Mouse (Mus musculus): ENCODE data around the gene Myh7b. TPM values are rescaled to one million over a fixed set of nuclear protein-coding genes. Genes with fewer than 3 reads are reported as not detected.

Myh7b gene
- total RNA-seq, 2 experiments from 2014 or later, result not detected

- ATAC-seq (replicated peaks; ENCODE audit: low FRiP score, low TSS enrichment, poor library complexity, severe bottlenecking), result no peak
Measured at GRCm38 (mm10) chr2:155630590-155631416, 19.8 kb downstream of the Myh7b start.

DNA sequence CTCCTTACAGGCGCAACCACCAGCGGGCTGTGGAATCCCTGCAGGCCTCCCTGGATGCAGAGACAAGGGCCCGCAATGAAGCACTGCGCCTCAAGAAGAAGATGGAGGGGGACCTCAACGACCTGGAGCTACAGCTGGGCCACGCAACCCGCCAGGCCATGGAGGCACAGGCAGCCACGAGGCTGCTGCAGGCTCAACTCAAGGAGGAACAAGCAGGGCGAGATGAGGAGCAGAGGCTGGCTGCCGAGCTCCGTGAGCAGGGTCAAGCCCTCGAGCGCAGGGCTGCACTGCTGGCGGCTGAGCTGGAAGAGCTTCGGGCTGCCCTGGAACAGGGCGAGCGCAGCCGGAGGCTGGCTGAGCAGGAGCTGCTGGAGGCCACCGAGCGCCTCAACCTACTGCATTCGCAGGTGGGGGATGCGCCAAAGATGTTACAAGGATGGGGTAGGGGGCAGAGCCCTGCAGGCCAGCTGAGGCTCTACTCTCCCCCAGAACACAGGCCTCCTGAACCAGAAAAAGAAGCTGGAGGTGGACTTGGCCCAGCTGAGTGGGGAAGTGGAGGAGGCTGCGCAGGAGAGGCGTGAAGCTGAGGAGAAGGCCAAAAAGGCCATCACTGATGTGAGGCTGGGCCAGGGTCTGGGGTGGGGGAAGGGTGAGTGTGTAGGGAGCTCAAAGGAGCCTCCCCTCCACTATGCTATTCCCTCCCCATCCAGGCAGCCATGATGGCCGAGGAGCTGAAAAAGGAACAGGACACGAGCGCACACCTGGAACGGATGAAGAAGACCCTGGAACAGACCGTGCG lies 21.3 kb downstream of the Myh7b start:
- ATAC-seq (replicated peaks; ENCODE audit: low FRiP score, low TSS enrichment, poor library complexity, severe bottlenecking), result no peak

- no peak for ATAC-seq (replicated peaks; ENCODE audit: low FRiP score, low TSS enrichment, poor library complexity, severe bottlenecking)
Measured at GRCm38 (mm10) chr2:155633121-155633520, 22.1 kb downstream of the Myh7b start.

DNA sequence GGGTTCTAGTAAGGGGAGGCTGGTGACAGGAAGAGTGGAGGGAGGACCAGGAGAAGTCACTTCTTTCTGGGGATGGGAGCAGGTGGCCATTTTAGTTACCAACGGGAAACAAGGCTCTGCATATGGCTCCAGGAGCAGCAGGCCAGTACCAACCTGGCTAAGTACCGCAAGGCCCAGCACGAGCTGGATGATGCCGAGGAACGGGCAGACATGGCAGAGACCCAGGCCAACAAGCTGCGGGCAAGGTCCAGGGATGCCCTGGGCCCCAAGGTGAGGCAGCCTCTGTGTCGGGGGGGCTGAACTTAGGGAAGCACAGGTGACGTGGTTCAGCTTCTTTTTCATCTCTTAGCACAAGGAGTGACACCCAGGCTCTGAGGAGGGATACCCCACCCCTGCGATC lies 22.7 kb downstream of the Myh7b start:
- ATAC-seq (replicated peaks; ENCODE audit: low FRiP score, low TSS enrichment, poor library complexity, severe bottlenecking), result no peak

GRCm38 (mm10) chr2:155634562-155634961 lies 23.6 kb downstream of the Myh7b start:
- no peak for ATAC-seq (replicated peaks; ENCODE audit: low FRiP score, low TSS enrichment, poor library complexity, severe bottlenecking)

DNA sequence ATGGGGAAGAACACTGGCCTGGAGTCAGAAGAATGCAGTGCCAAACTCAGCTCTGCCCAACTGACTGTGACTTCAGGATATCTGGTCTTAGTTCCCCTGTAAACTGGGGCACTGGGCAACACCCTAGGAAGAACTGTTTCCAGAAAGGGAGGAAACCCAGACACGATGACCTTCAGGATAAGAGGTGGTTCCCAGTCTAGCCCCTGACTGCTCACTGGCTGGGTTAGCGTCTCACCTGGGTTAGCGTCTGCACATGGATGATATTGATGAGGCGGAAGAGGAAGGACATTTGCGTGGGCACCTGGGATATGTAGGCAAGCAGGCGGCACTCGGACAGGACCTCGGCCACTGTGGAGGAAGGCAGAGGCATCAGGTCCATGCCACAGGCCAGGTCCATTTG lies 24.9 kb downstream of the Myh7b start:
- no peak for ATAC-seq (replicated peaks; ENCODE audit: low FRiP score, low TSS enrichment, poor library complexity, severe bottlenecking)

DNA sequence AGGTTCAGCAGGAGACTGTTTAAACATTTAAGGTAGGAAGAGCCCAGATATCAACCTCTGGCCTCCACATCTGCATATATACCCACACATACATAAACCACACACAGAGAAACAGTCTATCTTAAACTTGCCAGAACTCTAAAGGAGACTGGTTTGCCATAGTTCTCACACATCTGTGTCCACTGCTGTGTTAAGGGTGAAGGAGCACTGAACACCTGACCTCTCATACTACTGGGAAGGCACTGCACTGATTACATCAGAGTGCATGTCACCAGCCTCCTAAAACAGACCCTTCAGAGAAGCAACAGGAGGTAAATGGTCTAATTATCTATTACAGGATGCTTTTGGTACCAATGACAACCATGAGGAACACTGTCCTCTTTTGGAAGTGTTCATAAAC lies 25.9 kb downstream of the Myh7b start:
- ATAC-seq (replicated peaks; ENCODE audit: low FRiP score, low TSS enrichment, poor library complexity, severe bottlenecking), result no peak

DNA sequence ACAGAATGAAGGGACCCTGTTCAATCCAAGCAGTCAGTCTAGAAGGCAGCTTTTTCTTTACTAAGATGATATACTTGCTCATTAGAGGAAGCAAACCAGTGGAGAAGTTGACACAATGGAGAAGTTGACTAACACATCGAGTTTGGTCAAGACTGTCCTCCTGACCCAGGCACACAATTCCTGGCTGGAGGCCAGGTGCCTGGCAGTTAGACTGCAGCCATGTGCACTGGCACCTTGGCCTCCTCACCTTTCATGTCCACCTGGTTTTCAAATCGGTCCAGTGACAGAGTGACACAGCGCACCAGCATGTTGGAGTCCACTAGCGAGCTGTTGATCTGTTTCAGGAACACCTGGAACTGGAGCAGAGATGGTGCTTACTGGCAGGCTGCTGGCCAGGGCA lies 26.4 kb downstream of the Myh7b start:
- no peak for ATAC-seq (replicated peaks; ENCODE audit: low FRiP score, low TSS enrichment, poor library complexity, severe bottlenecking)

DNA sequence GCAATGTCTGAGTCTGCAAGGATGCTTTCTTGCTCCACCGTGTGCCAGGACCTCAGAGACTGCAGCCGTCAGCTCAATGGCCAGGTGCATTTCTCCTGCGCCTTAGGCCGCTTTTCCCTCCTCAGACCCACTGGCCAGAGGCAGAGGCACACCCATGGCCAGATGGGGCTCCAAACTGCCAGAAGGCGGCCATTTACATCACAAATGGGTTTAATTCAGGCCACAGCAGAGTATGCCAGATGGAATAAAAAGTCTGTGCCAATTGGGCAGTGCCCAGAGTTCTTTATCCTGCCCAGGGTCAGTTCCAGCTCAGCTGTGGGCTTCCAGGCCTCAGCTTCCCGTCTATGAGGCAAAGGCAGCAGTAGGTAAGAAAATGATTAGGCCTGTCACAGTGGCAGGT lies 29.6 kb downstream of the Myh7b start:
- ATAC-seq (replicated peaks; ENCODE audit: low FRiP score, low TSS enrichment, poor library complexity, severe bottlenecking), result no peak

- ATAC-seq (replicated peaks; ENCODE audit: low FRiP score, low TSS enrichment, poor library complexity, severe bottlenecking), result no peak
Measured at GRCm38 (mm10) chr2:155641540-155642472, 30.8 kb downstream of the Myh7b start.

- ATAC-seq (replicated peaks; ENCODE audit: low FRiP score, low TSS enrichment, poor library complexity, severe bottlenecking), result no peak
Measured at GRCm38 (mm10) chr2:155645746-155646145, 34.7 kb downstream of the Myh7b start.

- ATAC-seq (replicated peaks; ENCODE audit: low FRiP score, low TSS enrichment, poor library complexity, severe bottlenecking), result no peak
Measured at GRCm38 (mm10) chr2:155652618-155653017, 41.6 kb downstream of the Myh7b start.

DNA sequence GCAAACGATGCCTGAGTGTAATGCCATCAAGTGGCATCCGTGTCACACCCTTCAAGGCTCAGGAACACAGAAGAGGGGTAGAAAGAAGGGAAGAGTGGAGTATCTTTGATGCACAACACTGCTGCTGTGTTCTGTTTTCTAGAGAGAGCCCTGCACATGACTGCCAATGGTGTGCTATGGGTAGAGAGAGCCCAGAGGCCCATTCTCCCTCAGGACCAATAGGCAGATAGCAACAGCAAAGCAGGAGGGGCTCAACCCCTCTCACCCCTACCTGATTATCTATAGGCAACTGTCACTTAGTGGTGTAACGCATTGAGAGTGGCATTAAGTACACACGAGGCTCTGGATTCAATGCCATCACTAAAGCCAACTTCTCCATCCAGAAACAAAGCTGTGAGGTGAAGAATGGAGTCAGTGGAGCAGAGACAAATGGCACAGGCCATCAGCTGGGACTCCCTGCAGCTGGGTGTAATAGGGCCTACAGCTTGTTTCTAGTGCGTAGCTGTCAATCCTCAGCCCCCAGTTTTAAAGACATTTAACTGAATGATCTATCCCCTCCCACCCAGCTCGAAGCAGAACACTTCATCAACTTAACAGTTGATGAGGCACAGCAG lies 44.9 kb downstream of the Myh7b start:
- no peak for ATAC-seq (replicated peaks; ENCODE audit: low FRiP score, low TSS enrichment, poor library complexity, severe bottlenecking)

- no peak for ATAC-seq (replicated peaks; ENCODE audit: low FRiP score, low TSS enrichment, poor library complexity, severe bottlenecking)
Measured at GRCm38 (mm10) chr2:155662390-155662789, 51.4 kb downstream of the Myh7b start.

GRCm38 (mm10) chr2:155663097-155663496 lies 52.1 kb downstream of the Myh7b start:
- peak; percentile 78 for ATAC-seq (replicated peaks; ENCODE audit: low FRiP score, low TSS enrichment, poor library complexity, severe bottlenecking)

GRCm38 (mm10) chr2:155663910-155664460 lies 53.0 kb downstream of the Myh7b start:
- 0 out of 2 replicates have a peak, but pooled peaks have one; percentile 36 for ATAC-seq (replicated peaks; ENCODE audit: low FRiP score, low TSS enrichment, poor library complexity, severe bottlenecking)

DNA sequence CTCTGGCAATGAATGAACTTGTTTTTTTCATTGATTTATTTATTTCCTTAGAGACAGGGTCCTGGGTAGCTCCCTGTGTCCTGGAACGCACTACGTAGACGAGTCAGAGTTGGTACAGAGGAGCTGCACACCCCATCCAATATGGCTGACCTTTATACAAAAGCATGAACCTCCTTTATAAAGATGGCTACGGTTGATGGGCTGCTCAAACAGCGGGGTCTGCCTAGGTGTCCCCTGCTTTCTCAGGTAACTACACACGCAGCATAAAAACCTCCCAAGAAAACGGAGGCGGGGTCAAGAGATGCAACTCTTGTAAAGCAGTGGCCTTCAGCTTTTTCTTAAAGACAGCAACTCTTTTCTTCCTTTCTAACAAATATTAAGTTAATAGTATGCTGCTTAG lies 56.9 kb downstream of the Myh7b start:
- ATAC-seq (replicated peaks; ENCODE audit: low FRiP score, low TSS enrichment, poor library complexity, severe bottlenecking), result no peak

- 0 out of 2 replicates have a peak, but pooled peaks have one; percentile 61 for ATAC-seq (replicated peaks; ENCODE audit: low FRiP score, low TSS enrichment, poor library complexity, severe bottlenecking)
Measured at GRCm38 (mm10) chr2:155668461-155668860, 57.4 kb downstream of the Myh7b start.

DNA sequence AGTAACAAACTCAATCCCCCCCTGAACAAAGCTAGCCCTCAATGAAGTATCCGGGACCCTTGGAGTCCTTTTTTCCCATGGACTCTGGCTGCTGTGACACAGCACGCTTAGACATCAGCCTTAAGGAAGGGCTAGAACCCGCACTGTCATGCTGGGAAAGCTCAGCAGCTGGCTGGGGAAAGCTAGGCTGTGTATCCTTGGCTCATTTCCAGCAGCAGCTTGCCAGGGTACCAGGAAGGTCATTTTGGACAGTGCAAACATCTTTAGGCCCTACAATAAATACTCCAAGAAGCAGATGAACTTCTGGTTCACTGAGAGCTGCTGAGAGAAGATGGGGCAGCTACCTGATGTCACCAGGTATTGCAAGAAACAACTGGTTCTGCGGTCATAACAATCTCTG lies 60.2 kb downstream of the Myh7b start:
- ATAC-seq (replicated peaks; ENCODE audit: low FRiP score, low TSS enrichment, poor library complexity, severe bottlenecking), result no peak

Data from megakaryocyte-erythroid progenitor cell, adult 5-6 weeks (primary cell).